19 mouse cellular contexts compared by ENCODE assay signal in genomic region chr7:78248119-78248642, GRCm38 (mm10).
"Had no signal": no experiment of that assay in that cellular context is flagged by ENCODE, and none has a peak within 500 bp of the region (broad histone marks: within the 10 kb centered on the region; RNA-seq: fewer than 3 reads in every experiment).

No protein-coding gene starts in this region.

- H3K9ac ChIP-seq: intestine, embryonic 15.5 days; limb, embryonic 13.5 days; liver, embryonic 12.5 days; liver, embryonic 15.5 days; lung, embryonic 15.5 days had no signal

- H3K9me3 ChIP-seq: intestine, embryonic 15.5 days; limb, embryonic 10.5 days; limb, embryonic 13.5 days; liver, embryonic 12.5 days; liver, embryonic 15.5 days; lung, embryonic 15.5 days had no signal

- H3K4me3 ChIP-seq: intestine, embryonic 15.5 days; layer of hippocampus, adult 2 months; limb, embryonic 10.5 days; limb, embryonic 13.5 days; liver, embryonic 12.5 days; liver, embryonic 15.5 days; lung, embryonic 15.5 days; megakaryocyte, embryonic 14.5 days had no signal

- H3K4me1 ChIP-seq: intestine, embryonic 15.5 days; limb, embryonic 10.5 days; limb, embryonic 13.5 days; liver, embryonic 12.5 days; liver, embryonic 15.5 days; lung, embryonic 15.5 days; megakaryocyte, embryonic 14.5 days had no signal

- H3K27ac ChIP-seq: intestine, embryonic 15.5 days; layer of hippocampus, adult 2 months; limb, embryonic 10.5 days; limb, embryonic 13.5 days; liver, embryonic 12.5 days; liver, embryonic 15.5 days; lung, embryonic 15.5 days had no signal

- DNase-seq: kidney, adult 11 months; kidney, postnatal 10 days; layer of hippocampus, adult 9-11 months; liver; lung, adult 18-20 months; lung, postnatal 10 days; lung, postnatal 36 days; midbrain, embryonic 14.5 days; thymus, adult 18-20 months; thymus, postnatal 36 days had no signal

- H3K27me3 ChIP-seq: intestine, embryonic 15.5 days; limb, embryonic 13.5 days; liver, embryonic 12.5 days; liver, embryonic 15.5 days; lung, embryonic 15.5 days; megakaryocyte, embryonic 14.5 days had no signal

- ATAC-seq: intestine, embryonic 15.5 days; liver, embryonic 12.5 days had no signal

- H3K36me3 ChIP-seq: intestine, embryonic 15.5 days; limb, embryonic 10.5 days; limb, embryonic 13.5 days; liver, embryonic 12.5 days; liver, embryonic 15.5 days; lung, embryonic 15.5 days had no signal

- H3K4me2 ChIP-seq: intestine, embryonic 15.5 days; limb, embryonic 13.5 days; liver, embryonic 12.5 days; liver, embryonic 15.5 days; lung, embryonic 15.5 days; midbrain, embryonic 11.5 days had no signal
